Mouse (Mus musculus) thymus, postnatal 0 days (tissue): ENCODE data around the gene Plekha5. TPM values are rescaled to one million over a fixed set of nuclear protein-coding genes. Genes with fewer than 3 reads are reported as not detected.

Source experiments
- DNase-seq: peaks from one replicate; pipeline ENCODE4 v3.0.0-alpha.2; 2015; ENCODE audit warnings: low spot score
- polyA plus RNA-seq: library from polyadenylated mRNA; unstranded; fragments of >200 nt; fragmentation: Nextera tagmentation; extraction: Ambion mirVana; gene quantifications from 2 replicates; pipeline ENCODE4 v1.2.1, GENCODE M21; 2015

Plekha5 gene
- polyA plus RNA-seq, 1 experiment from 2014 or later, result 26.6 TPM

DNA sequence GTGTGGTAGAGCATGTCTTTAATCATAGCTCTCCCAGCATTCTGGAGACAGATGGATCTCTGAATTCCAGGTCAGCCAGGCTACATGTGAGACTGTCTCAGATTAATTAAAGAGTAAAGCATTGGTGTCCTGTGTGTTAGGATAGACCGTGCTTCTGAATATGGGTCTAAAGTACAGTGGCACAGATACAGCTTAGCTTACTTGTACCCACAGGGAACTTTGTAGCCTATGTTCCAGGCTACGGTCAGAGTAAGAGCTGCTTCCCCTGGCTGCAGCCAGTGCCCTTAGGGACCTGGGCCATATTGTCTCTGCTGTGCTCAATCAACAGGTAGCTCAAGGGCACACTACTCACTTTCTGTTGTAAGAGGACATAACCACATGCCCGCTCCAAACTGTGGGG is 30.5 kb downstream of the Plekha5 start:
- DNase-seq, result no peak

DNA sequence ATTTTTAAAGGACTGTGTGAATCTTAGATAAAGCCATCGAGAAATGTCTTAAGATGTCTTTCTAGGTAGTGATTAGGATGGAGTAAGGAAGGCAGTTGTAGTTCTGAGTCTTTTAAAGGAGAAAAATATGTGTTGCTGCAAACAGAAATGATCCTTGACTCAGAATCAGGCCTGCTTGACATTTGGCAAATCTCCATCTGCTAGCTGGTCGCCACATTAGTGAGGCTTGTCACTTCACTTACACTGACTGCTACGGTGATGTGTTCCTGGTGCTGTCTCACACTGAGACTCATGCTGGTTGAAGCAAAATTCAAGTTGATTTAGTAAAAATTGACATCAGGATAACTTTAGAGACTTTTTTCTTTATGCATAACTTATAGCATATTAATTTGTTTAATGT is 32.0 kb downstream of the Plekha5 start:
- DNase-seq, result no peak

DNA sequence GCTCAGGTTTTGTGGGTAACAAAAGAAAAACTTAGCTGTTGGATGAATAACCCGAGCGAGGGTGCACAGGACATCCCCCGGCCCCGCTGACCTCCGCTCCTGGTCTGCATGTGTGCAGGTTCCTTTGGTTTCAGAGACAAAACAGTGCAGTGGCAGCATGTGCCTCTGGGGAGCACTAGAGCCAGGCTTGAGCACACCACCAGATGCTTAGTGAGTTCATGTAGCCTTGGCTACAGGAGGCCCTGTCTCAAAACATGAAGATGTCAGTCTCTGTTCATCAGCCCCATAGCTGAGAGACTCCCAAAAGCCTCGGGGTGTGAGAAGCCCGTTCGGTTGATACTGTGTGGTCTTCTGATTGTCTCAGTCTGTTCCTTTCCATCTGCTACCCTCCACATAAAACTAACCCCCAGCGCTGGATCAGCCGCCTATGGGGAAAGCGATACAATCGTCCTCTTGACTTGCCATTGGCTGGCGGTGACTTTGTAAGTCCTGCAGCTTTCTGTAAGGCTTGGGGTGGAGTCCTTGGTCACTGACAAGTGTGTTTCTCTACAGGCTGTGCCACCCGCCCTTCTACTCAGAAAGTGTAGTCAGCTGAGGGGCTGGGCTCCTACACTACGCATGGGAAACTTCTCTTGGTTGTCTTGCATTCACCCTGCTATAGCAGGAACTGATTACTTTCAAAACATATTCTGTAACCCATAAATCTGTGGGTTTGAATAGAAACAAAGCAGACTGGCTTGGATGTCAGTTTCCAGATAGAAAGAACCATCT is 32.7 kb downstream of the Plekha5 start:
- DNase-seq, result no peak

DNA sequence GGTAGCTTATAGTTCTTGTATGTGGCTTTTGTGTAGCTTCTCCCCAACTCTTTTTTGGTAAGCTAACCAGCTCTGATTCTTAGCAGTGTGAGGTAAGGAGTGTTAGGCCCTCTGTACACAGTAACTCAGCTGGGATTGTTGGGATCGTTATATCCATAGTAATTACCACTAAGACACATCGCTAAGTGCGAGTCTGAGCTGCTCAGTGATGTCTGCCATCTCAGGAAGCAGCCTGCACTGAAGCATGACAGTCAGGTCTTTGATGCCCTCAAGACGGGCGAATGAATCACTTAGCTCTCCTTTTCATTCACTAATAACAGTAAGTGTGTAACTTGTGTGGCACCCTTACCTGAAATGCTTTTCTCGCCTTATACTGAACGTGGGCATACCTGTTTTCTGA is 36.5 kb downstream of the Plekha5 start:
- no peak for DNase-seq

DNA sequence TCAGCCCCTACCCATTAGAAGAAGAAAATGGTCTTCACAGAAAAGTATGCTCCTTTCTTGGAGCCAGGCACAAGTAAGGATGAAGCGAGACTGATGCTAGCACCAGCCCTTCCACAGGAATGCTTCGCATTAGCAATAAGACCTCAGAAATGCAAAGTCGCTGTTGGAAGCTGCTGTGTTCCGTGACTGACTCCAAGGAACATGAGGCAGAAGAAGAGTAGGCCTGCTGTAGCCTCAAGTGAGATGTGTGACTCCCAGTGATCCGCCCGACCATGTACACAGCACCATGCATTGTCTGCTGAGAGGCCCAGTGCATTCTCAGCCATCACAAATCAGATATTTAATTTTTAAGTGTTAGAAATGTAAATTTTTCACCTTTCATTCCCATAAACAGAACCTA is 41.0 kb downstream of the Plekha5 start:
- DNase-seq, result no peak

DNA sequence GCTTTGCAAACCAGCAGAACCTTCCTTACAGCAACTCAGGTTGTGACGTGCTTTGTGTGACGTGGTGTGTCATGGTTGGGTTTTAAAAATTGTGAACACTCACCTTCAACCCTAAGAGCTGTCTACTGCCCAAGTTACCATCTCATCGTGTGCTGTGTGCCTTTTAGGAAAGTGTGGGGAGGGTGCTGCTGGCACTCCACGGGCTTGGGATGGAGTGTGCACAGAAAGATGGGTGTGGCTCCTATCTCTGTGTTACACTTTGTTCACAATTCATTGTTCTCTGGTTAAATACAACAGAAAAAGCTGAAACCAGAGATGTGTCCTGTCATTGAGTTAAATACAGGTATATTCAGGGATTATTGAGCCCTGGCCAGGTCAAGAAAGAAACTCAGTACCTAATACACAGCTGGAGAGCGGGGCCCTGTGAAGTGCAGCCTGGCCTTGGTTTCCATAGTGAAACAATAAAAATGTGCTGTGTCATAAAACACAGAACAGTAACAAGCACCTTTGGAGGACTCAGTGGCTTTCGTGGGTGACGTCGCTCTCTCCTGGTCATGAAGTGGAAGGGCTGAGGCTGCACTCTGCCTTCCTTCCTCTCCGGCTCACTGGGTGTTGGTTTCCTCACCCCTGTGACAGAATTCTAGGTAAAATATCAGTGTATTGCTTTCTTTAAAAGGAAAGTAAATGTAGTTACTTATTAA is 42.2 kb downstream of the Plekha5 start:
- peak; percentile 56 for DNase-seq

DNA sequence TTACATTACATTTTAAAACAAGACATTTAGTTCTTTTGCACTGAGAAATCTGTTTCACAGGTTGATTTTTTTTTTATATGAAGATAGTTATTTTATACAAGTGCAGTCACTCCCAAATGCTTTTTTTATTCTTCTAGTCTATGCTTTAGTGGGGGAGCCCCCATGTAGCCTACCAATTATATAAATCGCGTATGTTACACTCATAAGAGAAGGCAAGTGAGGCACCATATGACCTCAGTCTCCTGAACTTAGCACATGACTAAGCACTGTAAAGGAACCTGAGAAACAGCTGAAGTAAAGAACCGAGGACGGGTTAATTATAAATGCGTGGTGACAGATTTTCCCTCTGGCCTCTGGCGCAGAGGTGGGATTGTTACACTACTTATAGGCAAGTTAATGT is 43.0 kb downstream of the Plekha5 start:
- no peak for DNase-seq

DNA sequence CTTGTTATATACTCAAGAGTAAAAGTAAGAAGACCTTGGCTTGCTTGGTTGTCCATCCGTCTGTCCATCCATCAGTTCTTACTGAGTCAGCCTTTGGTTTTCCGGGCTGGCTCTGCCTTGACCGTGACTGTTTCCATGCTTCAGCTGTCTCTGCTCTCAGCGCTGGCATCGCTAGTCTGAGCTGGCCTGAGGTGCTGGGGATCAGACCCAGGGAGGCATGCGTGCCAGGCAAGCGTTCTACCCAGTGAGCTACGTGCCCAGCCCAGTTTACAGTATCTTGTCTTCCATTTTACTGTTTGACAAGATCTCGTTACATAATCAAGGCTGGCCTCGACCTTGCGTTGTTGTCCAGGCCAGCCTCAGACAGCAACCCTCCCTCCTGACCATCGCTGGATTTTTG is 44.0 kb downstream of the Plekha5 start:
- DNase-seq, result no peak

DNA sequence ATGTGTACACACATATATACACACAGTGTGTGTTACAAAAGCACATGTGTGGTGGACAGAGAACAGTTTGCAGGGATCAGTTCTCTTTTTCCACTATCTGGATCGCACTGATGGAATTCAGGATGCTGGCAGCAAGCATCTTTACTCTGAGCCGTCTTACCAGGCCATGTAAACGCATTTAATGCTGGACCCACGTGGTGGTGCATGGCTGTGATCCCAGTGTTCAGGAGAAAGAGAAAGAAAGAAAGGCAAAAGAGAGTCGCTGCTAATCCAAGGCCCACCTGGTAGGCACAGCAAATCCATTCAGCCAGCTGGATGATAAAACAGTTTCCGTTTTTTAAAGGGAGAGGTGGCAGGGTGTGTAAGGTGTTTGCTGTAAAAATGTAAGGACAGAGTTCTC is 45.9 kb downstream of the Plekha5 start:
- DNase-seq, result no peak

DNA sequence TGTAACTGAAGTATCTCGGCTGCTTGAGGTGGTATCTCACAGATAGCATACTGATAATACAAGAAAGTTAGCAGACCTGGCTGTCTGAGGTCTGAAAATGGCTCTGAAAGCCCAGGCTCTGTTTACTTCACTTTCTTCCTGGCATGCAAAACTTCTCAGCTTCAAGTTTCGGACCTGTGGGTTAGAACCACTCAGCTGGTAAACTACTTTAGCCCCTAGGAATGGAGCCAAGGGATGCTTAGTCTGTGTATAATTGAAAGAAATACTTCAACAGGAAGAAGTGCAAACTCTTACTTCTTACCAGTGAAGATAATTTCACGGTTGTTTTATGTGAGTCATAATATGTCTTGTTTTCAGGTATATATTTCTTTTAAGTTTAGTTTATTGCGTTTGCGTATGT is 47.9 kb downstream of the Plekha5 start:
- no peak for DNase-seq

DNA sequence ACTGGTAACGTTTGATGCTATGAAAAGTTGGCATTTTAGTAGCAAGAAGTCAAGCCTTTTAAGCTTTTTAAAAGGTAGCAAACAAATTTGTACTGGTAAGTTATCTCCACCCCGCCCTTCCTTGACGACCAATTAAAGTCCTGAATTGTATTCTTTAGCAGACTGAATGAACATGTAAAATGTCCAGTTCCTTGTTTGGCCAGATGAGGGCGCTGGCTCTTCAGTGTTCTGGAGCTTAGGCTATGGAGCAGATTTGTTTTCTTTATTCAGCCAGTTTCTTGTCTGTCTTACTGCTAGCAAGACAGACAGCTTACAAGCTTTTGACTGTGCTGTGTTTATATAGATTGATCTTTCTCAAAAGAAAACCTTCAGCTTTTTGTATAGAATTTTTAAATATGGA is 48.5 kb downstream of the Plekha5 start:
- DNase-seq, result peak; percentile 70

DNA sequence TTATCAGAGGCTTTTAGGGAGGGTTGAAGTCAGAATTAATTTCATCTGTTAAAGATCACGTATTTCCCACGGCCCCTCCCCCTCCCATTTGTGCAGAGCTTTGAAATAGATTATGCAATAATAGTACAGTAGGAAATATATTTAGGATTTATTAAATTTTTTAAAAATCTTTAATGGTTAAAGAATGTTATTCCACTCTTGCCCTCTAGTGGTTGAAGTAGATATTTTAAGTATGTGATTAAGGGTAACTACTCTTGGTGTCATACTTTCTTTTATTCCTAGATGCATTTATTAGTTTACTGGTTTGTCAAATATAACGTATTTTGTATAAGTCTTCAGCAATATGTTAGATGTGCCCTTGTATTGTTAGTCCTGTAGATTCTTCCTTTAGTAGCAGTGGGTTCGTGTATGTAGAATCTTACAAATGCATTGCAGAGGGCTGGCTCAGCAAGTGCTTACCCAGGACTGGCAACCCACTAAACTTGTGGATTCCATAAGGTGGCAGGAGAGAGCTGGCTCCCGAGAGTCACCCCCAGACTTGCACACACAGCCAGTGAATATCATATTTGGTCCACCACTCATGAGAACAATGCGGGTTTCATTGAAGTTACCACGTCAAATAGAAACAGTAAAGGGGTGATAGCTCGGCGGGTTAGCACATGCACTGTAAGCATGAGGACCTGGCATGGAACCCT is 51.7 kb downstream of the Plekha5 start:
- DNase-seq, result peak; percentile 16

DNA sequence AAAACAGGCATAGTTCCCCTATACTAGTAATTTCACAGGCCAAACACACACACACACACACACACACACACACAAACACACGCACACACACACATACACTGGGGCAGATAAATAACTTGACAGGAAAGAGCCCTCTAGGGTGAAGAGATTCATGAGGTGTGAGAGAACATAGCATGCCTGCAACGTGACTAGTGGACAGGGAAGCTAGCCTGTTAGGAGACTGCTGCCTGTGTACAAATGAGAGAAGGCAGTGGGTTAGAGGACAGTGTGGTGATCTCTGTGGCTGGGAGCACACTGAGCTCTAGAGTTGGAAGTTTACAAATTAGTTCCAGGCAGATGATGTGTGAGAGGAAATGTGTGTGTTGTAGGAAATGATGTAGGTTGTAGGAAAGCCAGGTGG is 53.1 kb downstream of the Plekha5 start:
- no peak for DNase-seq

DNA sequence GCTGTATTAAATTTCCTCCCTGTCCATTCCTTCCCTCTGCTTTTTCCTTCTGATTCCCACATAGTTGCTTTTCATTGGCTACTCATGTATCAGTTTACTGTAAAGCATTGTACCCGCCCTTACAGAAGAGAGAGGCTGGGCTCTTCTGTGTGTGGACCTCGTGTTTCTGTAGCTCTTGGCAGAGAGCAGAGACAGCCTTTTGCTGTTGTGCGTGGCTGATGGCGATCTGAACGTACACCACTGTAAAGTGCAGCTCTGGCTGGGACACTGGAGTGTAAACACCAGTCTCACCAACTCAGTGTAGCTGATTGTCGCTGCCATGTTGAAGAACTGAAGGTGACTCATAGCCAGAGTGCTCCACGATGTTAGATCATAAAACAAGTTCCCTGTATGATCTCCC is 54.2 kb downstream of the Plekha5 start:
- DNase-seq, result no peak

DNA sequence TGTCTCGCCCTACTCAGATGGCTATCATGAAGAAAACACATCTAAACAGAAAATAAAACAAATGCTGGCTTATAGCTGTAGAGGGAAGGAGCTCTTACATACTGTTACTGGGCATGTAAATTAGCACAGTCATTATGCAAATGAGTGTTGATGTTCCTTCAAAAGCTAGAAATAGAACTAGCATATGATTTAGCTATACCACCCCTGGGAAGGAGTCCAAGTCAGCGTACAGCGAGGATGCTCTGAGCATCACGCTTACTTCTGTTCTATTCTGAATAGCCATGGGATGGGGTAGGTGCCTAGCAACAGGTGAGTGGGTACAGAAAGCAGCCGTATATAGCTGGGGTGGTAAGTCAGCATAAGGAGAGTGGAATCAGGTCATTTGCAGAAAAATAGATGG is 55.1 kb downstream of the Plekha5 start:
- no peak for DNase-seq

DNA sequence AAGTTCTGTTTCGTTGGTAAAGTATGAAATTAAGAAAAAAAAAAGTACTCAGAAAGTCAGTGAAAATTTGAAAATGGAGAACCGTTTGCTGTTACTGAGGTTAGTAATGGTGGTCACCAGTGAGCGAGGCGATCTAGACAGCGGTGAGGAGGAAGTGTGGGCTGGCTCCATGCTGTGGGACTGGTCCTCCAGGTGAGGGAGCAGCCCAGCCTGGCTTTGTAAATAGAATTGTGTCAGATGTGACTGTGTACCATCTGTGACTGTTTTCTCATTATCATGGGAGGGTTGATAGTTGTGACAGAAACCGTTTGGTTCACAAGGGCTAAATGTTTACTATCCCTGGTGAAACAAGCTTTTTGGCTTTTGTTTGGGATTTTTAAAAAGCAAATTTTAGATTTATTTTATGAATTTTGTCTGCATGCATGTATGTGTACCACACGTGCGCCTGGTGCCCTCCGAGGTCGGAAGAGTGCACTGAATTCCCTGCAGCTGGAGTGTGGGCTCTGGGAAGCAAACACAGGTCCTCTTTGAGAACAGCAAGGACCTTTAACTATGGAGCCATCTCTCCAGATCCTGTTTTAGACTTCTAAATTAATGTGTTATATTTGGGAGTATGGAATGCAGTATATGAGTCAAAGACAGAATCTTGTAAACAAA is 56.7 kb downstream of the Plekha5 start:
- no peak for DNase-seq

DNA sequence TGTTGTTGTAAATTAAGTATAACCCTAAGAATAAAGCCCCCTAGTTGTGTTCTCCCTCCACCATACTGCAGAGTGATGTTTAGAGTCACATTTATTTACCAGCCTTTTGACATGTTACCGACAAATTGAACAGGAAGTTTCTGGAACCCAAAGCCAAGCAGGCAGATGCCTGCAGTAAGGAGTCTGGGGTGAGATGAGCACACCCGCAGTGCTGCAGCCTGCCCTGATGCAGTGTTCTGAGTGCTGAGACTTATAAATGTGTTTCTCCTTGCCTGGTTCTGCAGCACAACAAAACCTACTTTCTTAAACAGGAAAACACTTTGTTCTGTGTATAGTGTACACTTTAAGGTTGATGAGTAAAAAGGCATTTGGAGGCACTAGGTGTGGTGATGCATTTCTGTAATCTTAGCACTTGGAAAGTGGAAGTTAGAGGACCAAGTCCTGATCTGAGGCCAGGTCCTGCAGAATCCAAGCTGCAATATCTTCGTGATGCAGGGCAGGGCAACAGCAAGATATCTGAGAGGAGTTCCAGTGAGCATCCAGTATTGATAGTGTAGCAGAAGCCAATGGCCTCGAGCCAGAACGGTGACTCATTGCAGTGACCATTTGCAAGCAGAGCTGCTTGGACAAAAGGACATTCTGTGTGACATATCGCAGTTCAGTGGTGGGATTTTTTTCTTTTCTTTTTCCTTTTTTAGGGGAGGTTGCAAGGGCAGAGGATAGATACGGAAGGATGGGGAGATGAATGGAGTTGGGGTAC is 58.0 kb downstream of the Plekha5 start:
- DNase-seq, result no peak

DNA sequence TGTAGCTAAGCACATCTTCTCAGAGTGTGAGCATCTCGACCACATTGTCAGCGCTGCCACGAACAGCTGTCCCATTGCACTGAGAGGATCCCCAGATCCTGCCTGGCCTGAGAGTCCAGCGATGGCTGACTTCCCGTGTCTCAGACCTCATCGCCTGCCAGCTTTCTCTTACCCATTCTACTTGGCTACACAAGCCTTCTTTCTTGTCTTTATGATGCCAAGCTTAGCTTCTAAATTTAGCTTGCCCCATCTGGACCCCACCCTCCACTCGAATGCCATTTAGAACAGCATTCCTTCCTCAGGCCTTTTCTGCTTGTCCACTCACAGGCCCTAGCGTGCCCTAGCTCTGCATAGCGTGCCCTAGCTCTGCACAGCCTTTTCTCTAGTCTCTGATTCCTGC is 60.3 kb downstream of the Plekha5 start:
- no peak for DNase-seq

DNA sequence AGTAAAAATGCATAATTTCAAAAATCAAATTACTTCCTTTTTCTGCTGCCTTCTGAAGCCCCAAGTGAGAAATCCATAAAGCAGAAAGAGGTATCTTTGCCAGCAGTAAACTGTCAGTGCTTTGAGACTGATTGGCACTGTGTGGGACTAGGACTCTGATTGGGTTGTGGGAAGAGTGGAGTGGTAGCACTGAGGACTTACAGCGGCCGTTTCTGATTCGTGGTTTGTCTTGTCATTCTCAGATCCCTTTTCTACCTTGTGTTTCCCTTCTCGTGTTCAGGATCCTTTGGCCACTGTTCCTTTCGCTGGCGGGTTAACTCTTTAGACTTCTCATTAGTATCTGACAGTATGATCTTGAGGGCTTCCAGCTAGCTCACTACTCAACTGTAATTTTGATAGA is 61.8 kb downstream of the Plekha5 start:
- no peak for DNase-seq

DNA sequence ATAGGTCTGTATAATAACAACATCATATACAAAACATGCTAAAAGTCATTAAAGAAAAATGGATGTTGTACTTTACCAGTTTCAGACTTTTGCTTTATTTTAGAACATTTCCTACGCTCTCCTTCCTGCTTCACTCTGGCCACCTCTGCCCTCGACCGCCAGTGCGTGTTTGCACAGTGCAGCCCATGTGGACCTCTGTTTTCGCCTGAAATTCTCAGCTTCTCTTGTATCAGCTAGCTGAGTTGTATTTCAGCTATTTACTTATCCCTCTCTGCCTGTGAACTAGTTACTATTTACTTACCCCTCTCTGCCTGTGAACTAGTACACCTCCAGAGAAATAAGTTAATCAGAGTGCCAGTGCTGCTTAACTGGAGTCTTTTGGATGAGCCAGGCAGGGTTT is 62.8 kb downstream of the Plekha5 start:
- no peak for DNase-seq

DNA sequence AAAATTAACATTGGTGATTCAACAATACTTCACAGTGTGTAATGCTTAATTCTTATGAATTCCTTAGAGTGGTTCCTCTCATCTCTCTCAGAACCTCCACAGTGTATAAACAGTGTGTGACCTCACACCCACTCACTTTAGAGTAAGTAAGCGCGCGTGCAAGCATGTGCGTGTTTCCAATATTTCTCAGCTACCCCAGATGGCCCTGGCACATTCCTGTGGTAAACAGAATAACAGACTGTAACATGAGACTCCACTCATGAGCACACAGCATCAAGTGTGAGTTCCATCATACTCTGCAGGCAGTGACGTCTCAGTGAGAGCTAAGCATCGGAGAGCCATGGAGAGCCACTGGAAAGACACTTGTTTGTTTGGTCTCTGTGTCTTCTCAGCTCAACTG is 63.6 kb downstream of the Plekha5 start:
- DNase-seq, result no peak
